Mouse (Mus musculus): Measurements from ENCODE around the gene Grtp1. TPM values are rescaled to one million over a fixed set of nuclear protein-coding genes. Genes with fewer than 3 reads are reported as not detected.

Grtp1 gene
- polyA plus RNA-seq, 1 experiment from 2014 or later: 21.3 TPM

DNA sequence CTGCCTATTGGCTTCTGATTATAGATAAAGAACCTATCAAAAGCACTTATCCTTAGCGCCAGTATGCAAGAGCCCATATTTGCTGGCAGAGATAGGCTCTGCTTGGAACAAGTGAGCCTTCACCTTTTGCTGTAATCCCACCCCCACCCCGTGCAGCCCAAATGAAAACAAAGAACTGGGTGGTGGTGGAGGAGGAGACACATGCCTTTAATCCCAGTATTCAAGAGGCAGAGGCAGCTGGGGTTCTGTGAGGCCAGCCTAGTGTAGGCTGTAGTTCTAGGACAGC, 18.8 kb downstream of the Grtp1 start:
- Histone ChIP-seq H3K36me3 (peaks cover 27% of the 10 kb centered on the region), H3K9ac (no peak overlapping the region), H3K4me1 (peaks cover 4% of the 10 kb centered on the region; the same call in 1 of the 2 replicates), H3K27ac (no peak overlapping the region), H3K4me3 (replicated peaks) (no peak overlapping the region), H3K27me3 (no peaks in the 10 kb centered on the region), H3K9me3 (replicated peaks) (no peaks in the 10 kb centered on the region), H3K4me2 (no peak overlapping the region)
- no peak for ATAC-seq (replicated peaks; ENCODE audit: low FRiP score)
- WGBS: 44% methylated on average over 2 of the region's 2 CpGs

DNA sequence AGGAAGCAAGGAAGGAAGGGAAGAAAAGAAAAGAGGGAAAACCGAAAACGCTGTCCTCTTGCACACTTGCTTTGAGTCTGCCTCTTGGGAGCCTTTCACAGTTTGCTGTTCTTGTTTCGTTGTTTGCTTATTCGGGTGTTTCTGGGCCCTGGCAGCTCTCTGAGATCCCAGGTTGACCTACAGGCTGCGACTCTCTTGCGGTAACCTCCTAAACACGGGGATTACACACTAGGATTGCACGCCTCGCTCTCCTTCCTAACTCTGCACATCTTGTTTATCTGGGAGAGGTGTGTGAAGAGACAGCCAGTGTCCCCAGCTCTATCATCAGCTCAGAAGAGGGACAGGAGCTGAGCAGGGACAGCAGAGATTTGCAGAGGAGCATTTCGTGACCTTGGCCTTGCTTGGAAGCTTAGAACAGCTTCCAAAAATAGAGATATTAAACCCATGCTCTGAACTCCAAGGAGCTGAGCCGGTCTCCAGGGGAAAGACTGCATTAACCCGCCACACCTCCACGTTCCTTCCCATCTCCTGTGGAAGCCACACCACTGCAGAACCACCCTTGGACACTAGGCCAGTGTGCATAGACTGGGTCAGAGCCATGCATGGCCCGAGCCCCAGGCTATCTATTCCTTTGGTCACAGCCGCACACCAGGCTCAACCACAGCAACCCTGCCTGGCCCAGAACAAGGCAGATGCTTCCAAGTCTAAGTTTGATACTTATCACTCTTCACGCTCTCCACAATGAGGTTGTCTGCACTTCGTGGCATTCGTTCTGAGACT, 19.3 kb downstream of the Grtp1 start:
- Histone ChIP-seq H3K9ac (no peak overlapping the region), H3K4me3 (replicated peaks) (no peak overlapping the region), H3K4me1 (peaks cover 4% of the 10 kb centered on the region; the same call in 1 of the 2 replicates), H3K4me2 (no peak overlapping the region), H3K27me3 (no peaks in the 10 kb centered on the region), H3K9me3 (replicated peaks) (no peaks in the 10 kb centered on the region), H3K27ac (no peak overlapping the region), H3K36me3 (peaks cover 32% of the 10 kb centered on the region)
- ATAC-seq (replicated peaks; ENCODE audit: low FRiP score): no peak
- whole genome bisulfite sequencing: 85% methylated on average over 18 of the region's 18 CpGs

DNA sequence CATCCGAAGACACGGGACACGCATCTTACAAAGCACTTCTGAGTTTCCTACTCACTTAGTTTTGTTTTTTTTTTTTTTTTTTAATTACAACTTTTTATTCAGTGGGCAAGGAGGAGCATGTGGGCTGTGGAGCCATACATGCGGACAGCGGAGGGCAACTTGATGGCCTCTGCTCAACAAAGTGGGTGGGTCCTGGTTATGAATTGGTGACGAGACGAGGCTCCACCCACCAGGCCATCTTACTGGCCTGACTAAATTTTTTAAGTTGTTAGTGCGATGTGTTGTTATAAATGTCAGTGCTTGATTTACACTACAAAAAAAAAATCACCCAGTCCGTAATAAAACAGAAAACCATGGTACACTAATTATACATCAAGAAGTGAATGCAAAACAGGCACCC, 20.0 kb downstream of the Grtp1 start:
- Histone ChIP-seq H3K4me2 (no peak overlapping the region), H3K4me3 (replicated peaks) (no peak overlapping the region), H3K9ac (no peak overlapping the region), H3K4me1 (peaks cover 4% of the 10 kb centered on the region; the same call in 1 of the 2 replicates), H3K27ac (no peak overlapping the region), H3K36me3 (peaks cover 39% of the 10 kb centered on the region), H3K9me3 (replicated peaks) (no peaks in the 10 kb centered on the region), H3K27me3 (no peaks in the 10 kb centered on the region)
- 72% methylated on average over 9 of the region's 9 CpGs for WGBS
- ATAC-seq (replicated peaks; ENCODE audit: low FRiP score): no peak

DNA sequence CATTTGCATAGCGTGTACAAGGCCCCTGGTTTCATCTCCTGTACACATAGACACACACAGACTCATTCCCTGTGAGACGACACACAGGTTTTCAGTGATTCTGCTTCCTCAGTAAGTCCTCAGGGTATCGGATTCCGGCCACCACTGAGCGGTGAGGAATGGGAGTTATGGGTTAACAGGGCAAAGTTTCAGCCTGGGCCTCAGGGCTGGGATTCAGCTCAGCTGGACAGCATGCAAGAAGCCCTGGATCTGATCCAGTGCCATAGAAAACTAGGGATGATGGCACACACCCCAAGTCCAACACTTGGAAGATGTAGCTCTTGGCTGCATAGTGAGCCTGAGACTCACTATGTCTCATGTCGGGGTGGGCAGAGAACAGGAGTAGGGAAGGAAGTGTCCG, 20.5 kb downstream of the Grtp1 start:
- WGBS: 51% methylated on average over 7 of the region's 7 CpGs
- Histone ChIP-seq H3K4me2 (no peak overlapping the region), H3K9me3 (replicated peaks) (no peaks in the 10 kb centered on the region), H3K9ac (no peak overlapping the region), H3K36me3 (peaks cover 44% of the 10 kb centered on the region), H3K27ac (no peak overlapping the region), H3K4me1 (peaks cover 4% of the 10 kb centered on the region; the same call in 1 of the 2 replicates), H3K4me3 (replicated peaks) (no peak overlapping the region), H3K27me3 (no peaks in the 10 kb centered on the region)
- no peak for ATAC-seq (replicated peaks; ENCODE audit: low FRiP score)

DNA sequence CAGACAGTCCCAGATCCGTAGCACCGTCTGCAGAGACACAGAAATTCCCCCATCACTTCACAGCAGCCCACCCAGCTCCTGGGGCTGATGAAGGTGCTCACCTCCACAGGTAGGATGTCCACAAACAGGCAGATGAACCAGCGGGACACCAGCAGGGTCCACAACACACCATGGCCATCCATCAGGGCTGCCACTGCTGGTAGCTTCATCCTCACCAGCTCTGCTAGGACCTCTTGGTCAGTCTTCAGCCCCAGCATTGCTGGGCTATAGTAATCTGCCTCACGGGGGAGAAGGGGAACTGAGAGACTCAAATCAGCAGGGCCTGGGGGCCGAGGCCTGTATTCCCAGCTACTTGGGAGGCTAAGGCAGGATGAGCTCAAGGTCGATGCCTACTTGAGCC, 20.9 kb downstream of the Grtp1 start:
- no peak for ATAC-seq (replicated peaks; ENCODE audit: low FRiP score)
- Histone ChIP-seq H3K36me3 (peaks cover 46% of the 10 kb centered on the region), H3K27ac (no peak overlapping the region), H3K9ac (no peak overlapping the region), H3K4me1 (peaks cover 4% of the 10 kb centered on the region; the same call in 1 of the 2 replicates), H3K27me3 (no peaks in the 10 kb centered on the region), H3K4me3 (replicated peaks) (no peak overlapping the region), H3K4me2 (no peak overlapping the region), H3K9me3 (replicated peaks) (no peaks in the 10 kb centered on the region)
- WGBS: 71% methylated on average over 6 of the region's 6 CpGs

DNA sequence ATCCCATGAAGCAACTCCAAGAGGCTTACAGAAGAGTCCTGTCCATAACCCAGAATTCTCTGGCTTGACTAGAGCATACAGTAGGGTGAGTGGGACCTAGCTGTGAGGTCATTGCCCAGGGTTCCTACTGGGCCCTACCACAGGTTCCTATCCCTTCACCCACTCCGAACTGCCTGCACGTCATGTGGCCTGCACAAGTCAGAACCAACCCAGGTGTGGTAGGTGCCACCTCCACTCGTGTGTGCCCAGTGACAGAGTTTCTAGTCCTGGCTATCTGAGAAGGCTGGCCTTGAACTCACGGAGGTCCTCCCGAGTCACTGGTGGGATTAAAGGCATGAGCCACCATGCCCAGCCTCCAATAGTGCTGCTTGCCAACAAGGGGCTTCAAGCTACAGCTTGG, 22.3 kb downstream of the Grtp1 start:
- no peak for ATAC-seq (replicated peaks; ENCODE audit: low FRiP score)
- Histone ChIP-seq H3K9me3 (replicated peaks) (no peaks in the 10 kb centered on the region), H3K36me3 (peaks cover 58% of the 10 kb centered on the region), H3K9ac (no peak overlapping the region), H3K4me3 (replicated peaks) (no peak overlapping the region), H3K4me1 (peaks cover 4% of the 10 kb centered on the region; the same call in 1 of the 2 replicates), H3K27me3 (no peaks in the 10 kb centered on the region), H3K4me2 (no peak overlapping the region), H3K27ac (no peak overlapping the region)
- 96% methylated on average over 5 of the region's 5 CpGs for WGBS

DNA sequence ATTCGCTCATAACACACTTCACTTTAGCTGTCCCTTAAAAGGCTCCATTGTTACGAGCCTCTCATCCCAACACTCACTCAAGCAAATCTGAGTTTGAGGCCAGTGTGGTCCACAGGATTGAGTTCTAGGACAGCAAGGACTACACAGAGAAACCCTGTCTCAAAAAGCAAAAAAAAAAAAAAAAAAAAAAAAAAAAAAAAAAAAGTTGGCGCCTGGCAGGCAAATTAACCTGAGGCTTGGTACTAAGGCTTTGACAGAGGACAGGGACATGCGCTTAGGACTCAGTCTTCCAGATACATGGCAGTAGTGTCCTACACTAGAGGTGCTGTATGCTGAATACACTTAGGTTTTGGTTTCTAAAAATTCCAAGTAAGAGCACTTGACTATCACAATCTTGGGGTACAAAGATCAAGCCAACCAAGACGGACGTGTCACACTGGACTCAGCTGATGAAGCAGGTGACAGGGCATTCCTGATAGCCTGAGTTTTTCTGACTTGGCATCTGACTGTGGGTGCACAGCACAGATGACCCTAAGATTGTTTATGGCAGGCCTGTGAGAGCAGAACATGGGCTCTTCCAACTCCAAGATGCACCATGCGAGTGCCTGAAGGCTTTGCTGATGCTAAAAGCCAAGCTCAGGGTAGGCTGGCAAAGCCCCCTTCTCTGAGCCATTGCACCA, 23.1 kb downstream of the Grtp1 start:
- 94% methylated on average over 7 of the region's 7 CpGs for WGBS
- Histone ChIP-seq H3K36me3 (peaks cover 66% of the 10 kb centered on the region), H3K27me3 (no peaks in the 10 kb centered on the region), H3K4me1 (peaks cover 4% of the 10 kb centered on the region; the same call in 1 of the 2 replicates), H3K4me2 (no peak overlapping the region), H3K9ac (no peak overlapping the region), H3K9me3 (replicated peaks) (no peaks in the 10 kb centered on the region), H3K27ac (no peak overlapping the region), H3K4me3 (replicated peaks) (no peak overlapping the region)
- no peak for ATAC-seq (replicated peaks; ENCODE audit: low FRiP score)

DNA sequence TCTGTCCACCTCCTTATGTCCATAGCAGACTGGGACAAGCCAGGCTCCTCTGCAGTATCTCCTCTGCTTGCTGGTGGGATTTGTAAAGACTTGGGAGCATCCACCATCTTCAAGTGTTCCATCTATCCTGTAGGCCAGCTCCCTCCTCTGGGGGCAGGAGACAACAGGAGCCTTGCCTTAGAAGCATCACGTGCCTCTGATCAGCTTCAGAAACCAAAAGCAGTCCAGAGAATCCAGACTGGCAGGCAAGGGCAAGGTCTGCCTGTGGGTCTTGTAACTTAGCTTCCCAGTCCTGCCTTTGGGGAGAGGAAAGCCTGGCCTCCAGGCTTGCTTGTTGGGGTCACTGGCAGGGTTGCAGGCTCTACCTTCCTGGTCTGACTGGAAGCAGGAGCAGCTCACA, 24.8 kb downstream of the Grtp1 start:
- H3K4me3 ChIP-seq (replicated peaks): no peak overlapping the region
- H3K4me1 ChIP-seq: peaks cover 4% of the 10 kb centered on the region; the same call in 1 of the 2 replicates
- H3K9ac ChIP-seq: no peak overlapping the region
- no peak overlapping the region for H3K4me2 ChIP-seq
- 91% methylated on average over 1 of the region's 1 CpGs for WGBS
- no peak for ATAC-seq (replicated peaks; ENCODE audit: low FRiP score)
- H3K27me3 ChIP-seq: no peaks in the 10 kb centered on the region
- H3K9me3 ChIP-seq (replicated peaks): no peaks in the 10 kb centered on the region
- H3K36me3 ChIP-seq: peaks cover 82% of the 10 kb centered on the region
- no peak overlapping the region for H3K27ac ChIP-seq

DNA sequence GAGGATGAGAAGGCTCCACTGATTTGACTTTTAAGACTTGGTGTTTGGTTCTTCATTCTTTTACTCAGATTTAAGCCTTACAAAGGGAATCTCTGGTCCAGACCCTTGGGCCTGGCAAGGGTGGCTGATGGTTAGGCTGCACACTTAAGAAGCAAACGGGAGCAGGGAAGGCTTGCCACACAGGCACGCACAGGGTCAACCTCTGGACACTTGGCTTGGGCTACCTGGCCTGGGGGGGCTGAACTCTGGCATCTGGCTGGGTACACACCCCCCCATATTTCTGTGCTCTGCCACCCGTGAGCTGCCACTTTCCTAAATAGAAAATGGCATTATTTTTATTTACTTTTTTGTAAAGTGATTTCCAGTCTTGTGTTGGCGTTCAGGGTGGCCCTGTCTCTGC, 25.6 kb downstream of the Grtp1 start:
- Histone ChIP-seq H3K27ac (no peak overlapping the region), H3K36me3 (peaks cover 91% of the 10 kb centered on the region), H3K9me3 (replicated peaks) (no peaks in the 10 kb centered on the region), H3K4me1 (no peaks in the 10 kb centered on the region), H3K9ac (no peak overlapping the region), H3K4me2 (no peak overlapping the region), H3K4me3 (replicated peaks) (no peak overlapping the region), H3K27me3 (no peaks in the 10 kb centered on the region)
- 90% methylated on average over 4 of the region's 4 CpGs for WGBS
- no peak for ATAC-seq (replicated peaks; ENCODE audit: low FRiP score)

DNA sequence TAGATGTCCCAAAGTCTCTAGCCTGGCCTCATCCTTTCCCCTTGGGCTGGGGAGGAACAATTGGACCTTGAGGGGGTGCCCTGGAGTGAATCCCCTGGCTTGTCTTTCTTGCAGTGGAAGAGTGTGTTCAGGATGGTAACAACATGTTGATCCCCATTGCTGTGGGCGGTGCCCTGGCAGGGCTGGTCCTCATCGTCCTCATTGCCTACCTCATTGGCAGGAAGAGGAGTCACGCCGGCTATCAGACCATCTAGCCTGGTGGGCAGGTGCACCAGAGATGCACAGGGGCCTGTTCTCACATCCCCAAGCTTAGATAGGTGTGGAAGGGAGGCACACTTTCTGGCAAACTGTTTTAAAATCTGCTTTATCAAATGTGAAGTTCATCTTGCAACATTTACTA, 26.1 kb downstream of the Grtp1 start:
- Histone ChIP-seq H3K27ac (no peak overlapping the region), H3K27me3 (no peaks in the 10 kb centered on the region), H3K9ac (no peak overlapping the region), H3K4me2 (no peak overlapping the region), H3K36me3 (peaks cover 96% of the 10 kb centered on the region), H3K4me1 (no peaks in the 10 kb centered on the region), H3K4me3 (replicated peaks) (no peak overlapping the region), H3K9me3 (replicated peaks) (no peaks in the 10 kb centered on the region)
- 84% methylated on average over 4 of the region's 4 CpGs for WGBS
- no peak for ATAC-seq (replicated peaks; ENCODE audit: low FRiP score)

DNA sequence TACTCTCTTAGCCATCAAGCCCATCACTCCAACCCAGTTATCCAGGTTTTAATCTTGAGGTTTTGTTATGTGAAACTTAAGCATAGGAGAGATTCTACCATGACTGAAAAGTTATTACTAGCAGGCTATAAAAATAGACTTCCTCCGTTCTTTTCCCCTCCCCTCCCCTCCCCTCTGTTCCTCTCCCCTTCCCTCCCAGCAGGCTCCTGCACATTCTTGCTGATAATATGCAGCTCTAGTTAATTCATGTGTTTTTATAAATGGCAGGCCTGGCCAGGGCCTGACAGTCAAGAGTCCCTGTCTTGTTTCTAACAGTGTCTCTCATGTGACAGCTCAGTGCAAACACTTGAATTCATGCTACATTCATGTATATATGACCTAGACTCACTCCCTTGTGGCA, 29.9 kb downstream of the Grtp1 start:
- Histone ChIP-seq H3K9ac (no peak overlapping the region), H3K36me3 (peaks cover 100% of the 10 kb centered on the region), H3K4me1 (no peaks in the 10 kb centered on the region), H3K27ac (no peak overlapping the region), H3K4me2 (no peak overlapping the region), H3K9me3 (replicated peaks) (no peaks in the 10 kb centered on the region), H3K4me3 (replicated peaks) (no peak overlapping the region), H3K27me3 (no peaks in the 10 kb centered on the region)
- 33% methylated on average over 1 of the region's 1 CpGs for WGBS
- ATAC-seq (replicated peaks; ENCODE audit: low FRiP score): no peak

DNA sequence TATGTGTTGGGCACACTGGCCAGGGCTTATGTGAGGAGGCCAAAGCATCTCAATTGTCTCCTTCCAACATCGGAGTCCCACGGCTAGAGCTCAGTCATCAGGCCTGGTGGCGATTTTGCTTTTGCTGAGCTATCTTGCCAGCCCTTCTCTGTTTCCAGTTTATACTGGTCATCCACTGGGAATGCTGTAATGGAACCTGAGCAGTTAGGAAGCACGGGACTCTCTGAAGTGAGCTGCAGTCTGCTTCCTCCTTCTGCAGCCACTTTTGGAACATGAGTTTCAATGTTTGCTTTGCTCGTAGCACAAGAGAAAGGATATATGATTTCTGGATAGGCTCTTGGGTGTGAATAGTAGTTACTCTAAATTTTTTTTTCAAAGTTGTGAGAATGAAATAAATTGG, 36.1 kb downstream of the Grtp1 start:
- no peak for ATAC-seq (replicated peaks; ENCODE audit: low FRiP score)
- Histone ChIP-seq H3K4me2 (no peak overlapping the region), H3K27ac (no peak overlapping the region), H3K4me1 (peaks cover 14% of the 10 kb centered on the region), H3K36me3 (peaks cover 45% of the 10 kb centered on the region), H3K9ac (no peak overlapping the region), H3K4me3 (replicated peaks) (no peak overlapping the region), H3K27me3 (no peaks in the 10 kb centered on the region), H3K9me3 (replicated peaks) (no peaks in the 10 kb centered on the region)
- WGBS: 87% methylated on average over 5 of the region's 5 CpGs
